Comparison of ENCODE assay signal across 8 mouse cellular contexts in genomic region chr3:121532176-121532575, GRCm38 (mm10). TPM values are rescaled to one million over a fixed set of nuclear protein-coding genes. Genes with fewer than 3 reads are reported as not detected.
DNase-seq lines count a peak whose midpoint lies in the region; ATAC-seq lines count a peak whose summit lies in the region.

Gene Slc44a3, minus strand, starts transcription at chr3:121532404.

- H3K27me3 ChIP-seq in hindbrain, embryonic 10.5 days (ENCODE audit: insufficient read depth, poor library complexity, severe bottlenecking): peaks cover 74% of the 10 kb centered on the region
- peaks cover 38% of the 10 kb centered on the region for H3K27me3 ChIP-seq in limb, embryonic 12.5 days
- H3K27me3 ChIP-seq in midbrain, embryonic 11.5 days (ENCODE audit: control insufficient read depth, insufficient read depth, low read length): peaks cover 10% of the 10 kb centered on the region; the same call in 1 of the 2 replicates

- peak within 1 kb of the TSS; percentile 66; the same call in 1 of the 2 replicates for H3K27ac ChIP-seq in hindbrain, embryonic 10.5 days
- H3K27ac ChIP-seq in limb, embryonic 12.5 days: no peak within 1 kb of the TSS
- H3K27ac ChIP-seq in midbrain, embryonic 11.5 days (ENCODE audit: low read depth, low read length): no peak within 1 kb of the TSS

- peak; percentile 33 to 51 for DNase-seq in cerebellum, postnatal 14 days
- no peak for DNase-seq in cerebellum, adult 9-10 months
- peak in 1 of 2 experiments; percentile 20 for DNase-seq in adrenal gland, postnatal 4 days (ENCODE audit: low spot score in 2 of 2)
- peak; percentile 28 for DNase-seq in hindbrain, embryonic 10.5 days (ENCODE audit: low spot score)
- DNase-seq in midbrain, embryonic 11.5 days (ENCODE audit: low spot score, missing footprints): no peak
- peak; percentile 21 for DNase-seq in thymus, postnatal 25 days
- DNase-seq in layer of hippocampus, postnatal 14 days (ENCODE audit: low spot score in 2 of 2): no peak

- peaks cover 16% of the 10 kb centered on the region for H3K4me1 ChIP-seq in hindbrain, embryonic 10.5 days (replicated peaks)
- peaks cover 31% of the 10 kb centered on the region for H3K4me1 ChIP-seq in limb, embryonic 12.5 days (replicated peaks)
- 0 out of 2 replicates have a peak, but pooled peaks cover 2% of the 10 kb centered on the region for H3K4me1 ChIP-seq in midbrain, embryonic 11.5 days (ENCODE audit: control insufficient read depth, insufficient read depth, low read length)

- H3K4me2 ChIP-seq in limb, embryonic 12.5 days: peak within 1 kb of the TSS; percentile 58
- H3K4me2 ChIP-seq in midbrain, embryonic 11.5 days: peak within 1 kb of the TSS; percentile 16

- 2% methylated on average over 24 of the region's 24 CpGs for WGBS in hindbrain, embryonic 10.5 days
- 2% methylated on average over 24 of the region's 24 CpGs for WGBS in limb, embryonic 12.5 days
- 3% methylated on average over 22 of the region's 24 CpGs for WGBS in midbrain, embryonic 11.5 days

- no peaks in the 10 kb centered on the region for H3K36me3 ChIP-seq in hindbrain, embryonic 10.5 days
- no peaks in the 10 kb centered on the region for H3K36me3 ChIP-seq in limb, embryonic 12.5 days
- no peaks in the 10 kb centered on the region for H3K36me3 ChIP-seq in midbrain, embryonic 11.5 days (ENCODE audit: control insufficient read depth, insufficient read depth, low read length)

- H3K9me3 ChIP-seq in hindbrain, embryonic 10.5 days: no peaks in the 10 kb centered on the region
- no peaks in the 10 kb centered on the region for H3K9me3 ChIP-seq in limb, embryonic 12.5 days
- no peaks in the 10 kb centered on the region for H3K9me3 ChIP-seq in midbrain, embryonic 11.5 days (ENCODE audit: control insufficient read depth, low read length)

- no peak for ATAC-seq in limb, embryonic 12.5 days (ENCODE audit: insufficient number of reproducible peaks, insufficient read depth, low FRiP score, low TSS enrichment, low read depth)
- peak; percentile 39; the same call in 1 of the 2 replicates for ATAC-seq in midbrain, embryonic 11.5 days (ENCODE audit: low FRiP score)

- H3K4me3 ChIP-seq in hindbrain, embryonic 10.5 days: peak within 1 kb of the TSS; percentile 46
- H3K4me3 ChIP-seq in limb, embryonic 12.5 days (replicated peaks): peak within 1 kb of the TSS; percentile 26
- H3K4me3 ChIP-seq in midbrain, embryonic 11.5 days (ENCODE audit: low read depth, low read length): peak within 1 kb of the TSS; percentile 22; the same call in 1 of the 2 replicates

- H3K9ac ChIP-seq in limb, embryonic 12.5 days (replicated peaks): 0 out of 2 replicates have a peak within 1 kb of the TSS, but pooled peaks have one; percentile 1
- no peak within 1 kb of the TSS for H3K9ac ChIP-seq in midbrain, embryonic 11.5 days (ENCODE audit: low read length)

RNA-seq across cellular contexts. Expression of gene Slc44a3, which starts in this region (rescaled TPM):
- 10 to 100 TPM; 14.8 to 21.0 TPM for total RNA-seq in adrenal gland, postnatal 4 days (2021)
- polyA plus RNA-seq in hindbrain, embryonic 10.5 days (2016; fragmentation: Nextera tagmentation; extraction: Ambion mirVana): 0.33 and 0.98 TPM in 2 replicates
- polyA plus RNA-seq in limb, embryonic 12.5 days (2016; fragmentation: Nextera tagmentation; extraction: Ambion mirVana): 0.65 and 1.5 TPM in 2 replicates
- polyA plus RNA-seq in midbrain, embryonic 11.5 days (2014; fragmentation: Nextera tagmentation; extraction: Ambion mirVana): 0.34 and 0.38 TPM in 2 replicates
- total RNA-seq in layer of hippocampus, postnatal 14 days (2021): not detected

Comparison
In these comparisons a context has a peak if more than half of its experiments do, and no peak if none do; other contexts are left out.
1. RNA of gene Slc44a3 (total RNA-seq): 14.8 to 21.0 TPM in adrenal gland, postnatal 4 days; not detected in layer of hippocampus, postnatal 14 days; every median in the first group is over 10 times any median in the second.
2. DNase-seq: peak in cerebellum, postnatal 14 days (2 of 2) and thymus, postnatal 25 days (single experiment); none in cerebellum, adult 9-10 months (single experiment), midbrain, embryonic 11.5 days (single experiment) and layer of hippocampus, postnatal 14 days (0 of 2).
3. Peak in DNase-seq, H3K4me3 ChIP-seq and H3K27ac ChIP-seq in hindbrain, embryonic 10.5 days; RNA of the gene not detected or under 1 TPM.
4. Peak in ATAC-seq, H3K4me3 ChIP-seq and H3K4me2 ChIP-seq in midbrain, embryonic 11.5 days; RNA of the gene not detected or under 1 TPM.
5. Peak in every context shown above with its lines, with median percentiles within 50 percentile points of each other: H3K4me3 ChIP-seq.